Mouse (Mus musculus): ENCODE results near the gene Ptprf. TPM values are rescaled to one million over a fixed set of nuclear protein-coding genes. Genes with fewer than 3 reads are reported as not detected.
A peak's percentile ranks its signal among the peaks of the same experiment; 100 is the strongest.

Gene Ptprf
- total RNA-seq, 1 experiment from 2014 or later = 0.50 TPM

DNA sequence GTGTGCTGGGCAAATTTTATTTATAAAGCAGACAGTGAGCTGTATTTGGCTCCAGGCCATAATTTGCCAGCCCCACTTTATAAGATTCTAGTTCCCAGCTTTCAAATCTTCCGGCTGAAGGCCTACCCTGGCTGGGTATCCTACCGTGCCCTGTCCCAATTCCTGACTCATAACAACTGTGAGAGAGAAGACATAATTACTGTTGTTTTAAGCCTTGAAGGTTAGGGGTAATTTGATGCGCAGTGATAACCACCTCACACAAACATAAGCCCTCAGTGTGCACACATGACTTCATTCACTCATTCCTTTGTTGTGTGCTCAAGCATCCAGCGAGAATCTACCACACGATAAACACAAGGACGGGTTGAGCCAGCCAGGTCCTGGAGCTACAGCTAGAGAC is 71.7 kb downstream of the Ptprf start:
- no peak for ATAC-seq (replicated peaks; ENCODE audit: low read depth, poor library complexity, severe bottlenecking)

DNA sequence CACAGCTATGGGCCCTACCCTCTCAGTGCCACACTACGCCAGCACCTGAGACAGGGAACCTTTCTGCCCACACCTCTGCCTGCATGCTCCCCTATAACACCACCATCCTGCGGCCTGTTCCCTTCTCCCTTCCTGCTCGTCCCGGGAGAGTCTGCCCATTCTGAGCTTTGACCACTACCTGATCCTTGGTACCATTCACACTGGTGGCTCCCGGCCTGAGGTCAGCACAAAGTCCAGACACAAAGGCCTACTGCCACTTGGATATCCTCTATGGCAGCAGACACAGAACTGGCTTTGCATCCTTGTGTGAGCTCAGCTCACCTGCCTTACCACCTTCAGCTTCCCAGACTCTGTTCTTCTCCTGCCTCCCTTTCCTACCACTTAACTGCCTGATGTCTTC is 72.7 kb downstream of the Ptprf start:
- ATAC-seq (replicated peaks; ENCODE audit: low read depth, poor library complexity, severe bottlenecking) = no peak

DNA sequence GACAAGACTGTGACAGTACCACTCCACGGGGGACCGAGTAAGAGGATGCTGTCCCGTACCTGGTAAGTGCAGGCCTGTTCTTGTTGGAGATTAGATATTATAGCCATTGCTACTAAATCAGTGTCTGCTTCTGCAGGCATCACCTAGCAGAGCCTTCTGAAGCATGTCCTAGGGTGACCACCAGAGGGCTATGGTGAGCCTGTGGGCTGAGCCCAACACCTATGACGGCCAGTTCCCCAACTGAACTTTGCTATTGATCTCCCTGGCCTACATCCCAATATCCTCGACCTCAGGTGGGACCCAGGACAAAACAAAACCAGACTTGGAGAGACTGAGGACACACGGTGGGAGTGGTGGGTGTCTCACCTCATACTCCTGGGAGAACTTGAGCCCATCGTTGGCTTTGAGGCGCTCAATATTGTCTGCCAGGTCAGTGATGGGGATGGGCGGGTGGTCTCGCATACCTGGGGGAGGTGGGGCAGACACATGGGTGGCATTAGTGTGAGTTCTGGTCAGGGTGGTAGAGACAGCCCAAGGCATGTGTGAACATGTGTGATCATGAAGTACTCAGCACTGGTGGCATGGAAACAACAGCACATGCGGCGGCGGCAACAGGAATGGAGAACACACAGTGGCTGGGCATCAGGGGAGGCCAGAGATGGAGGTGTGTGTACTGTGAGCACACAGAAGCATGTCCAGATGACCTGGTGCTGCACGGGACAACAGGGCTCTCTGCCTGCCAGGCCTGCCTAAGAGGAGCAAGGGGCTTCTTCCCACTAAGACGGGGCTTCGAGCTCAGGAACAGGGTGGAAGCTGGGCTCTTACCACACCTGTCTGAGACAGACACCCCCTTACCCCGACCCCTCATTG is 74.2 kb downstream of the Ptprf start:
- peak; percentile 73 for ATAC-seq (replicated peaks; ENCODE audit: low read depth, poor library complexity, severe bottlenecking)

DNA sequence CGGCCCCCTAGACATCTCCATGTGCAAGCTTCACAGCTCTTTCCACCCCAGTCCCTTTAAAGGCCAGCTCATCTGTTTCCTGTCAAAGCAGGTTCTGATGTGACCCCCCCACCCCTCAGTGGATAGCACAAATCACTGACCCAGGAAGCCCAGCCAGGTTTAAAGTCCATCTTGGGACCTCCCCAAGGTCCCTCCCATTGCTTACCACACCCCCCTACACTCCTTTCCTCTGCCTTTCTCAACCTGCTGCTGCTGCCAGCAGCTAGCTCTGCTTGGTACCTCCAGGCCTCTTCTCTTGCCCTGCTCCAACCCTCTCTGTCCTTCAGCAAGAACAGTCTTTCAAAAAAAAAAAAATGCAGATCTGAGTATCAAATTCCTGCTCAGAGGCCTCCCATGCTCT is 76.3 kb downstream of the Ptprf start:
- ATAC-seq (replicated peaks; ENCODE audit: low read depth, poor library complexity, severe bottlenecking) = no peak

DNA sequence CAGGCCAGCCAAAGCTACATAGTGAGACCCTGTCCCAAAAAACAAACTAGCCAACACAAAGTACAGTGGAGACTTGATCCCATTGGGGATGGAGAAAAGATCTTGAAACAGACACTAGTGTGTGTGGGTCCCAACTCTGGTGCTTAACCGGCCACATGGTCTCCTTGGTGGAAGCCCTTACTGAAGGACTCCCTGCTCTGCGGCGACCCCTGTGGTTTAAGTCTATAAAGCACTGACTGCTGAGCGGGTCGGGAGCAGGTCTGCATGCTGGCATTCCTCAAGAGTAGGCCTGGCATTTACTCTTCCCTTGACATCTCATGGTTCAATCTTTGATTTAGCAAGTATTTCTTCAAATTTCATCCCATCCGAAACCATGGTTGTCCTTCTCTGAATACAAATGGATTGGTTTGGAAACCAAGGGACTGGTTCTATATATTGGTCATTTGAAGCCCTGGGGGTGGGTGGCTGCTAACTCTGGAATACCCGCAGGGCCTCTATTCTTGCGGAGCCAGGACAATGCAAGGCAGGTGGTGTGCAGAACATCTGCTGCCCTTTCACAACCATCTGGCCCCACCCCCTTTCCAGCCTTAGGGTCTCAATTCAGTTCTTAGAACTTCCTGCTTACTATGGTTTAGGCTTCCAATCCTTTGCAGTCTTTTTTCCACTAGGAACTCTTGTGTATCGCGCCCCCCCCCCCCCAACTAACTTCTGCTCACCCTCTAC is 84.1 kb downstream of the Ptprf start:
- ATAC-seq (replicated peaks; ENCODE audit: low read depth, poor library complexity, severe bottlenecking) = no peak

DNA sequence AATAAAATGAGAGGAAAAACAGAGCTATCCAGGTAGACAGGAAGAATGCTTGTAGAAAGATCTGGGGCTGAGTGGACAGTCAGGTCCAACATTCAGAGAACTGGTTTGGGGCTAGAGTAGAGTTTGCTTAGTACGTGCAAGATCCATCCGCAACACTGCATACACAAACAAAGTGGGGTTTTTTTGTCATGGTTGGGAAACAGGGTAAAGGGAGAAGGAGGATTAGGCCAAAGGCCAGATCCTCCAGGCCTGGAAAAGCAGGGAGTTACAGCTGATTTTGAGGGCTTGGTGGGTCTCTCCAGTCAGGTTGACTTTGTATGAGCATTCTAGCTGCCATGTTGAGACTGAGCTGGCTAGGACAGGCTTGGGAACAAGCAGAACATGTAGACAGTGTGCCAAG is 85.3 kb downstream of the Ptprf start:
- ATAC-seq (replicated peaks; ENCODE audit: low read depth, poor library complexity, severe bottlenecking) = no peak

DNA sequence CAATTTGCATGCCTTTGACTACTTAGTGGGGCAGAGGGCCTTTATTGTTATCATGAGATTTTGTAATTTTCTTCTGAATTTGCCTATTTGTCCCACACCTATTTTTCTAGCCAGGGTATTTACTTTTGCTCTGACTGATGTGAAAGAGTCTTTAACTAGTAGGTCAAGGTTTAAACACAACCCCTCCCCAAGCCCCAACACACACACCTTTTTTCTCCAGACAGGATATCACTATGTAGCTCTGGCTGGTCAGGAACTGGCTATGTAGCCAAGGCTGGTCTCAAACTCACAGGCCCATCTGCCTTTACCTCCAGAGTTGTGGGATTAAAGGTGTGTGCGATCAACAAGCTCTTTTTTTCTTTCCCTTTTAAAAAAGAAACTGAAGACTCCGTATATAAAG is 92.1 kb downstream of the Ptprf start:
- ATAC-seq (replicated peaks; ENCODE audit: low read depth, poor library complexity, severe bottlenecking) = no peak

DNA sequence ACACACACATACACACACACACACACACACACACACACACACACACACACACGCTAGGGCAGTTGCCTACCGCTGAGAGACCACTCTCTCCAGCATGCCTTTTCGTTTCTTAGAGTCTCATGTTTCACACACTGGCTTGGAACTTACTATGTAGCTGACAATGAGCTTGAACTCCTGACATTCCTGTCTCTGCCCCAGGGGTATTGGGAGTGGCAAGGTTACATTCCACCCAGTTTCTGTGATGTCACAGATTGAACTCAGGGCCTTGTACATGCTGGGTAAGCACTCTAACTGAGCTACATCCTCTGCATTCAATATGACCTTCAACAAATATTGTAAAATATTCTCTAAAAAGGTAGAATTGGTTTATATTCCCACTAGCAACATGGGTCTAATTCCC is 92.6 kb downstream of the Ptprf start:
- ATAC-seq (replicated peaks; ENCODE audit: low read depth, poor library complexity, severe bottlenecking) = no peak

DNA sequence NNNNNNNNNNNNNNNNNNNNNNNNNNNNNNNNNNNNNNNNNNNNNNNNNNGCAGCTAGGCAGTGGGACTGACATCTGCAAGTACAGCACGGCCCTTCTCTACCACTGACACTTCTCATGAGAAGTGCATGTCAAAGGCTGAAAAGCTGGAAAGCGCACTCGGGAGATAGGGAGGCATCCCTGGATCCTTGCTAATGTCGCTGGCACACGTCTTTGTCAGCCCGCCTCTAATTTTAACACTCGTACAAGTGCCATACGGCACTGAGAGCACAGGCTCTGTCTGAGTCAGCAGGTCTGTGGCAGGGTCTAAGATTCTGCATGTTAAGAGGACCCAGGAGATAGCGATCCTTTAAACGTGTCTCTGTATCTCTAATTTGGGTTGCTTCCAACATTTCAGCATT is 95.0 kb downstream of the Ptprf start:
- no peak for ATAC-seq (replicated peaks; ENCODE audit: low read depth, poor library complexity, severe bottlenecking)

DNA sequence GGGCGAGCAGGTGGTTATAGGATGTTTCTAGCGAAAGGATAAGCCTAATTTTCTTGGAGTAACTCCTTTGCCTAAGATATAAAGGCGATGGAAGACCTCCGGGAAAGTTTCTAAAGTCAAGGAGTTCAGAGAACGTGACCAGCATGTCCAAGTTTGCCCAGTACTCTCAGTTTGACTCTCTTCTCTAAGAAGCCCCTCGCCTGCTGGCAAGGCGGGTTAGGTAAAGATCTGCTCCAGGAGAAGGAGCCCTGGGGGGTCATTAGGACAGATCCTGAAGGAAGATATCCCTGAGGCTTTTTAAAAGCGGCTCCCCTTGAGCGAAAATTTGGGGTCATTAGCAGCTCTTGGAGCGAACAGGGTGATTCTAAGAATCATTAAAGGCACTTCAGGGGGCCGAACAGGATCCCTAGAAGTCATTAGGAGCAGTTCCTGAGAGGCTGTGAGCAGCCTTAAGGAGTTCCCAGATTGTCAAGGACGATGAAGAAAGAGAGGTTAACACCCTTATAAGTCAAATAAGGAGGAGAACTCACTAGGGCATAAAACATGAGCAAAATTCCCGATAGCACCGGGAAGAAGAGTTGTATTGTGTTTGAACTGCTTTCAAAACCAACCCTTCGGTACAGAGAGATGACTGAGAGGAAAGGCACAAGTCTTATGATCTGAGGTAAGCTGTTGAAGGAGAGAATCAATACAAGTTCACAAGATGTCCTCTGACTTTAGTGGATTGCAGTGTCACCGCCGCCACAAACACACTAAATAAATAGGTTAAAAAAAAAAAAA is 110.7 kb downstream of the Ptprf start:
- no peak for ATAC-seq (replicated peaks; ENCODE audit: low read depth, poor library complexity, severe bottlenecking)

DNA sequence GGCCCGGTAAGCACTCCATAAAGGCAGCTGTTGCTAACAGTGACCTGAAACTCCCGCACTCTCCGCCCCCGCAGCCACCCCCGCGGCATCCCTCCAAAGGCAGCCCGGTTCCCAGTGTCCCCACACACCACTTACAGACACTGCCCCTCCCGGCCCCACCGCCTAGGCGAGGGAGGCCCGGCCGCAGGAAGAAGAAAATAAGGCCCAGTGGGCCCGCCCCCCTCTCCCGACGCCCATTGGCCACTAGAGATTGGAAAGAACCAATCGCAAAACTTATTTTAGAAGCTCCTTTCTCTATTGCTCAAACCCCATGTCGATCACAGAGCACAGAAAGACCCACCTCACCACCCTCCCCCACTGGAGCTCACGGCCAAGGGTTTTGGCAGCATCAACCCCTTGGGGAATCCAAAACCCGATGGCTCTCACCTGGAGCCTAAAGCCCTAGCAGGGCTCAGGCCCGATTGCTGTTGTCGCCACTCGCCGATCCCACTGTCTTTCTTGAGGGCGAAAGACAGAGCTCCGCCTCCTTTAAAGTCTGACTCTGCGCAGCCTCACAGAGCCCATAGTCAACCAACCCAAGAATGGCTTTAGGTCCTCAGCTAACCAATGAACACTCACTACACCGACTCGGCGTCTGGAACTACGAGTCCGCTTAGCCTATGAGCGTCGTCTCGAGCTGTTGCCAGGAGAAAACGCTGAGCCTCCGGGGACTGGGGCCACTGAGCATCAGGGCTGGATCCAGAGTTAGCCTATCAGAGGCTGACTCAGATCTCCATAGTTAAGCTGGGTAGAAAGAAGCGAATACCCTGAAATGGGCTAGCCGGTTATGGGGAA is 111.5 kb downstream of the Ptprf start, which contains the start of gene Kdm4a:
Gene Kdm4a (minus strand): TSS at position 577 of the 834 bp plus-strand sequence.
- ATAC-seq (replicated peaks; ENCODE audit: low read depth, poor library complexity, severe bottlenecking) = peak; percentile 95

DNA sequence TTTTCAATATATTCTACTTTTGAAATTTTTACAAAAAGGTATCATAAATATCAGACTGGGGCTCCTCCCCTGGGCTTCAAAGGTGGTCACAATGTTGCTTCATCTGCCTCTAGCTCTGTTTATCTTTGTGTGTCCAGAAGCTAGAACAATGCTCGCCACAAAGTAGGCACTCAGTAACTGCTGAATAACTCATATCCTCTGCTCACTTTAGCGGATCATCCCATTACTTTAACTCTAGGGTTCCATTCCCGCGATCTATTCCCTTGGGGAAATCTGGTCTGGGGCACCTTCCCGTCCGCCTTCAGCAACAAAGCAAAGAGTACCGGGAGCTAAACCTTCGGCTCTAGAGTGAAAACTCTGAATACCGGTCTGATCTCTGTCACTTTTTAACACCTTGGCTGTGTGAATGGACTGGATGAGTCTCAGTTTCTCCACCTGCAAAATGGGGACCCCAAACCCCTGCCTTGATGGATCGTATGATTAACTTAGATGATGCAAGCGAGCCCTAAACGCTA is 112.2 kb downstream of the Ptprf start:
- ATAC-seq (replicated peaks; ENCODE audit: low read depth, poor library complexity, severe bottlenecking) = no peak

DNA sequence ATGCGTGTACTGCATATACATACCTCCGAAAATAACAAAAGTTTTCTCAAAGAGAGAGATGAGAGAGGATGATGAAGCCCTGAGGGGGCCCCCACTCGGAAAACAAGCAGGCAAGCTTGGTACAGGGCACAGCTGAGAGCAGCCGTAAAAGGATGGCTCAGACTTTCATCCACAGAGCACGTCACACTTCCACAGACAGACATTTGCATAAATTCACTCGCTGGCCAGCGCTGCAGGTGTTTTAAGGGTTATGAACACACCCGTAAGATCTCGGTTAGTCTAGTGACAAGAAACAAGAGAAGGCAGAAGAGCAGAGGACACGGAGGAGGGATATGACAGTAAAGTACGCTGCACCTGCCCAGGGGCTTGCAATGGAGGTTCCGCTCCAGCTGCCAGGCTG is 118.7 kb downstream of the Ptprf start:
- ATAC-seq (replicated peaks; ENCODE audit: low read depth, poor library complexity, severe bottlenecking) = no peak

DNA sequence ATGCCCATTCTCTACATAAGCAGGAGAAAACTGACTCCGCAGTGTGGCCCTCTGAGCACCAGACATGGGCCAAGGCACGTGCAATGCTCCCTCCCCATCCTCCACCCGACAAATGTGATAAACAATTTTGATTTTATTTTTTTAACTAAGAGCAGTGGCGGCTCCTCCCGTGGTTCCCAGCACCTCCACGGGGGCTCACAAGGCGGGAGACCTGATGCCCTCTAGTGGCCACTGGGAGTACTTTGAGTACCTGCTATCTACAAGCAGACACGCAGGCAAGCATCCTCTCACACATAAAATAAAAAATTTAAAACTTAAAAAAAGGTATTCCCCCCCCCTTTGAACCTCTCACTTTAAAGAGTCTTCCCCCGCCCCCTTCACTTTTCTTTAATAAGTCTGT is 120.2 kb downstream of the Ptprf start:
- no peak for ATAC-seq (replicated peaks; ENCODE audit: low read depth, poor library complexity, severe bottlenecking)

DNA sequence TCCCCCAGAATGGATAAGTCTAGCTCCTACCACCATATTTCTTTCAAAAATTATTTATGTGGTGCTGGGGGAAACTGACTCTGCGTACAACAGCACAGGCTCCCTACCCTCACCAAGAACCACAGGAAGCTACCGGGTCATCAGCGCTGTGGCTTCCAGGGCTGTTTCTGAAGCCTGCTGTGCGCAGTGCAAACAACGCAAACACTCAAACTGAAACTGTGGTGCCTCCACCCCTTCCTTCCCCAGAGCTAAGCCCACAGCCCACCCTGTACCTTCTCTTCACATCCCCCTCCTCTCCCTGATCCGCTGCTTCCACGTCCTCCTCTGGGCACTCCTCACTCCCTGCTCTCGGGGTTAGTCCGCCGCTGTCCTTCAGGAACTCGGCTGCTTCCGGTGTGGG is 129.1 kb downstream of the Ptprf start:
- ATAC-seq (replicated peaks; ENCODE audit: low read depth, poor library complexity, severe bottlenecking) = no peak

Other genes with a start within 250 kb of the Ptprf start
- gene St3gal3, start 156.5 kb downstream of the Ptprf start, total RNA-seq (2017) = 9.2 and 11.0 TPM in 2 replicates
- 32.6 and 34.3 TPM in 2 replicates for gene Kdm4a, start 111.4 kb downstream of the Ptprf start, total RNA-seq (2017)
- 4.4 and 5.3 TPM in 2 replicates for gene Szt2, start 117.9 kb upstream of the Ptprf start, total RNA-seq (2017)
- 82.5 and 85.9 TPM in 2 replicates for gene Med8, start 117.9 kb upstream of the Ptprf start, total RNA-seq (2017)
- gene Elovl1, start 136.7 kb upstream of the Ptprf start, total RNA-seq (2017) = 44.8 and 65.7 TPM in 2 replicates
- 57.9 and 89.6 TPM in 2 replicates for gene Cdc20, start 145.9 kb upstream of the Ptprf start, total RNA-seq (2017)
- gene Mpl, start 166.1 kb upstream of the Ptprf start, total RNA-seq (2017) = 5.8 and 7.3 TPM in 2 replicates
- gene Tie1, start 198.7 kb upstream of the Ptprf start, total RNA-seq (2017) = 7.5 and 8.0 TPM in 2 replicates
- not detected in 2 replicates for gene 2610528J11Rik, start 235.6 kb upstream of the Ptprf start, total RNA-seq (2017)